Mouse (Mus musculus) olfactory bulb, adult 2 months (tissue): Measurements from ENCODE around the gene Tgif1.

Experiments used
- CTCF ChIP-seq: fragments of 200-500 bp; IDR thresholded peaks from 2 replicates; pipeline ENCODE4 v1.5.1; 2012; ENCODE audit warnings: low read depth, mild to moderate bottlenecking, low read length, moderate library complexity; ENCODE audit not compliant: insufficient read depth
- POLR2A ChIP-seq: fragments of 200-500 bp; IDR thresholded peaks from 2 replicates; pipeline ENCODE4 v1.6.1; 2012; ENCODE audit warnings: mild to moderate bottlenecking, low read depth, low read length, moderate library complexity; ENCODE audit not compliant: insufficient read depth

- no peak for TF ChIP-seq CTCF
- no peak for TF ChIP-seq POLR2A
These were observed 1.2 kb downstream of the Tgif1 start for GRCm38 (mm10) chr17:70852011-70852685.
